Mouse (Mus musculus) thymus, adult 2 months (tissue): ENCODE data around the gene Cog6.

Experiments
- CTCF ChIP-seq: fragments of 200-500 bp; IDR thresholded peaks from 2 replicates; pipeline ENCODE4 v1.5.1; 2012; ENCODE audit warnings: mild to moderate bottlenecking, control low read depth, low read length, moderate library complexity, borderline replicate concordance; ENCODE audit not compliant: control insufficient read depth, poor library complexity, insufficient read depth; ENCODE audit errors: extremely low read depth
- POLR2A ChIP-seq: fragments of 200-500 bp; IDR thresholded peaks from 2 replicates; pipeline ENCODE4 v1.6.1; 2012; ENCODE audit warnings: mild to moderate bottlenecking, low read length, control low read depth, moderate library complexity; ENCODE audit not compliant: control insufficient read depth, poor library complexity, insufficient read depth; ENCODE audit errors: extremely low read depth

GRCm38 (mm10) chr3:53032432-53032831 is 15.4 kb upstream of the Cog6 start:
- TF ChIP-seq POLR2A (no peak), CTCF (no peak)
